Mouse (Mus musculus): Measurements from ENCODE around the gene Fbxl17. TPM values are rescaled to one million over a fixed set of nuclear protein-coding genes. Genes with fewer than 3 reads are reported as not detected.

The Fbxl17 gene
- total RNA-seq, 2 experiments from 2014 or later = 27.1 to 28.1 TPM

DNA sequence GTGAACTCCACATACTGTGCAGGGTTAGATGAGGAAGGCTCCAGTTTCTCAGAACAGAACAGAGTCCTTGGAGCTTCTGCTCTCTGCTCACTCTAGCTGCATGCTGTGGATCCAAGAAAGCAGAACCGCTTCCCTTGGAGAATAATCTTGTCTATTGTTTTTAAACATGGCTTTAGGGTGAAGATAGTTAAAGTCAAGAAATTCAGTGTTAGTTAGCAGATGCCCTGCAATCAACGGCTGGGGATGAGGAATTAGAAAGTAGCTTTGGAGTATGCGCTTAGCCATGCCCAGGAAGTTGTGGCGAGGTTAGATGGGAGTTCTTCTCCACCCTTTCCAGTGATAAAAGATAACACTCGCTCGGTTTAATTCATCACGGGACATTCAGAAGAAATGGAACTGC lies 306.6 kb downstream of the Fbxl17 start:
- DNase-seq = no peak
- intact Hi-C loops (cut with DNase I; ENCODE audit: low total_unique reads) = no loop called here

DNA sequence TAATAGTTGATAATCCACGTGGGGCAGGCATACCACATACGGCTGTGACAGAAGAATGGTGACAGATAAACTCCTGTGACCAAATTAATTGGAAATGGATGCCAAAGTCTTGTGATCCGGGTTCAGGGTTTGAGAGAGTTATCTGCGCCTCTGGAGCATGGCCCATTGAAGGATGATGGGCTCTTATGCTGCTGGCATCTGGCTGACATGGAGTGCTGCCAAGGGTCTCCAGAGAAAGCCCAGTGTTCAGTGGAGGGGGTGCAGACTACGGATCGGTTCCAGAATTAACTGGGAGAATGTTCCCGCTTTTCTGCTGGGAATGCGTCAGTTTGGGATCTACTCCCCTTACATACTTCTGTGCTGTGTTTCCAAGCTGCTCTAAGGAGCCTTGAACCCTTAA lies 308.5 kb downstream of the Fbxl17 start:
- intact Hi-C loops (cut with DNase I; ENCODE audit: low total_unique reads) = no loop called here
- DNase-seq = no peak

DNA sequence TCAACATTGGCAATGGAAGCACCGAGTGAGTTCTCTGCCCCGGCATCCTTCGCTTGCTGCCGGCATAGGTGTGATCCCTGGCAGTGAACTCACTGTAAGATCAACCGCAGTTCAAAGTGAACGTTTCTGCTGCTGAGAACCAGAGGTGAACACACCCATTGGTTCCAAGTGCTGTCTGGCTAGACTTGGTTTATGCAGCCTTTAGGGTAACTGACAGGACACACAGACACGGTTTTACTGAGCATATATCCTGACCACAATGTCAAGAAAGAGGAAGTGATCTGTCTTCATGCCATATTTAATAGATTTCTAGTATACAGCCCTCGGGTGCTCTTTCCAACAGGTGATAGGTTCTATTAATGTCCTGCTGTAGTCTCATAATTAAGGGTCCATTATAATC lies 310.5 kb downstream of the Fbxl17 start:
- intact Hi-C loops (cut with DNase I; ENCODE audit: low total_unique reads) = no loop called here
- no peak for DNase-seq

DNA sequence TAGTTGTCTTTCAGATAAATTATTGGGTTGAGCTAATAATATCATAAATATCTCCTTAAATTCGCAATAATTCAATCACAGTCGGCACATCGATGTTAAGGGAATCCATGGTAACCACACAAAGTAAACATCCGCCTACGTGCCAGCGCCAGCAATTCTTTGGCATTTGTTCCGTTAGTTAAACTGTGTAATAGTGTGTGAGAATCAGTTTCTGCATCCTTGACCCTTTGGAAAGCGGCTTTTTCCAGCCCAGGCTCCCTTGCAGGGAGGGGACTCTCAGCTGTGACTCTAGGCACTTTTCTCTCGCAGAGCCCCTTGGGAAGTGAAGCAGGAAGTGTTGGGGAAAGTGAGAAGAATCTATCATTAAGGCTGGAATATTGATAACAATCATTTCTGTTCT lies 314.3 kb downstream of the Fbxl17 start:
- intact Hi-C loops (cut with DNase I; ENCODE audit: low total_unique reads) = no loop called here
- peak; percentile 33 for DNase-seq

DNA sequence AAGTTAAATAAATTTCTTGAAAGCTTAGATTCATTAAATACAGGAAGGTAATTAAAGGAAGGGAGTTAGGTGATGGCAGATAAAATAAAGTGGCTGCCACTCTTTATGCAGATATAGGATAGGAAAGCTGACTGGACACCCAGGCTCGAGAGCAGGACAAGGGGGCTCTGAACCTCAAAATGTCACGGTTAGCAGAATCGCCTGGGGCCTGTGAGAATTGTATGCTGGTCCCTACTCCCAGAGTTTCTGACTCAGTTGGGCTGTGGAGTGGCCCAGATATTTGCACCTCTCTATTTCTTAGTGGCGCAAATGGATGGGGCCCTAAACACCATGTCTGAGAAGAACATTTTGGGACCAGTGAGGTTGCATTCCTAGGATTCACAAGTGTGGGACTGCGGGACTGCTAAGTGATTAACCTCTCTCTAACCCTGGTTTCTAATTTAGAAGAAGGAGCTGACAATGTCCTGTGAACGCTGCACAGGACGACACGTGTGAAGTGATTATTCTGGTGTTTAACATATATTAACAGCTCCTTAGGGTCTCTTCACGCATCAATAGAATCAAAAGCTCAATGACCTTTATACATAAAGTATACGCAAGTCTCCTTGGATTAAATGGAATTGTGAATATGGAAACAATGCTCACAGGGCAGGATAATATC lies 314.8 kb downstream of the Fbxl17 start:
- intact Hi-C loops (cut with DNase I; ENCODE audit: low total_unique reads) = no loop called here
- DNase-seq = no peak

DNA sequence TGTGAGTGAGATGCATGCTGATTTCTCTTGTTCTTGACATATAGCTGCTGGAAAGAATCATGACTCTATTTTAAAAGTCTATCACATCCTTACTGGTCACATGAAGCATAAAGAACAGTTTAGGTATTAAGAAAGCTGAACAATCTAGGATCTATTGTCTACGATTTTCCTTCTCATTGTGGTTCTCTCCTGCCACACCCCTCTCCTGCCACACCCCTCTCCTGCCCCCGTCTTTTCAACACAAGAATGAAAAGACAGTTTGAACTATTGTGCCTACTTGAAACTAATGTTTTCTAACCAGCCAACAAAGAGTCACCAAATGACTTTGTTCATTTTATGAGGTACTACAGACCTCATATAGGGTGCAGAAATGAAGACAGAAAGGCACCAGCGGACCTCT lies 316.4 kb downstream of the Fbxl17 start:
- no peak for DNase-seq
- intact Hi-C loops (cut with DNase I; ENCODE audit: low total_unique reads) = no loop called here

DNA sequence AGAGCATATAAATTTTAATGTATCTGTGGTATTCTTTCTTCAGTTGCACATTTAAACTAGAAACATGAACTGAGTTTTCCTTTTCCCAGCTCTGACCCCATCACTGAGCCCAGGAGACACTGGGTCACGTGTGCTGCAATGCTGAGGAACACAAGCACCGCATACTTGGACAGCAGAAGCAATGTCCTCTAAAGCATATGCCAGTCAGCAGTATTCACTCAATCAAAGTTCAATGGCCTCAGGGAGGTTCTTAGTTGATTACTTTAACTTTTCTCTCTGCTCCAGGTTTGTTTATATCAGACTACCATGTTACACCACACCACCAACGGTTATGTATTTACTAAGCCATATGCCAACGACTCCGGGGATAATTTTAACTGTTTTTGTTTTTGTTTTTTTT lies 318.2 kb downstream of the Fbxl17 start:
- DNase-seq = no peak
- intact Hi-C loops (cut with DNase I; ENCODE audit: low total_unique reads) = no loop called here

DNA sequence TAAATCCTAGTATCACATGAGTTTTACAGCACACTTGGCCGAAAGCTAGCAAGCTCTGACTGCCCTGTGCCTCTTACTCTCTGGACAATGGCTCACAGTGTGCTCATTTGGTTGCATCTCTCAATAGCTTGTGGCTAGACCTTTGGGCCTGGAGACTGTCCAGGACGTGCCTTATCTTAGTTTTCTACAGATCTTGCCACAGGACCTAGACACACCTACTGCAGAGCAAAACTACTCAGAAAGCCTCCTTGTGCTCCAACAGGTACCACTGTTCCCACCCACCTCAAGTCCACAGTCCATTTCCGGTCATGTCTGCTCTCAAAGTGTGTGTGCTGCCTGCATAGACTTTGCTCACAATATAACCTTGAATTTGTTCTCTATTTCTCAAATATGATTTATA lies 319.8 kb downstream of the Fbxl17 start:
- intact Hi-C loops (cut with DNase I; ENCODE audit: low total_unique reads) = no loop called here
- DNase-seq = no peak

DNA sequence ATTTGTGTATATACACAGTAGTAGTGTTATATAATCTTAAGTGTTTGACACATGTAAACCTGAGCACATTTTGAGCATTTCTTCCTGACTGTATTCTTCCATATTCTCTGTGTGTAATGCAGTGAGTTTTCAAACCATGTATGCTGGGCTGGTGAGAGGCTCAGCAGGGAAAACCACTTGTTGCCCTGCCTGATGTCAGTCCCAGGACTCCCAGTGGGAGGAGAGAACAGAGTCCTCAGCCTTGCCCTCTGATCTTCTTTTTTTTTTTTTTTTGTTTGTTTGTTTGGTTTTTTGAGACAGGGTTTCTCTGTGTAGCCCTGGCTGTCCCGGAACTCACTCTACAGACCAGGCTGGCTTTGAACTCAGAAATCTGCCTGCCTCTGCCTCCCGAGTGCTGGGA lies 321.5 kb downstream of the Fbxl17 start:
- intact Hi-C loops (cut with DNase I; ENCODE audit: low total_unique reads) = no loop called here
- DNase-seq = no peak

DNA sequence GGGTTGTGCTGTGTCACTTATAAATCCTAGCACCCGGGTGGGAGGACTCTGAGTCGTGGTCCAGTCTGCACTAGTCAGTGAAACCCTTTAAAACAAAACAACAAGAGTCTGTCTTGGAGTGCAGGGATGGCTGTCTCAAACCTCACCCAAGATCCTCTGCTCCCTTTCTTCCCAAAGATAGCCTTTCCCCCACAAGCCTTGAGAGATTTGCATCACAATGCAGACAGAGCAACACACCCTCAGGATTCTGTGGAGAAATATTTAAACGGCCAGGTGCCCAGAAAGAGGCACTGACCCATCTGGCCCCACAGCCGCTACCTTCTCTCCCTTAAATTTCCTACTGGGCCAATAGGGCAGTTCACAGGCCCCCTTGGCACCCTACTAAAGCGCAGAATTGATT lies 323.4 kb downstream of the Fbxl17 start:
- no peak for DNase-seq
- intact Hi-C loops (cut with DNase I; ENCODE audit: low total_unique reads) = no loop called here

DNA sequence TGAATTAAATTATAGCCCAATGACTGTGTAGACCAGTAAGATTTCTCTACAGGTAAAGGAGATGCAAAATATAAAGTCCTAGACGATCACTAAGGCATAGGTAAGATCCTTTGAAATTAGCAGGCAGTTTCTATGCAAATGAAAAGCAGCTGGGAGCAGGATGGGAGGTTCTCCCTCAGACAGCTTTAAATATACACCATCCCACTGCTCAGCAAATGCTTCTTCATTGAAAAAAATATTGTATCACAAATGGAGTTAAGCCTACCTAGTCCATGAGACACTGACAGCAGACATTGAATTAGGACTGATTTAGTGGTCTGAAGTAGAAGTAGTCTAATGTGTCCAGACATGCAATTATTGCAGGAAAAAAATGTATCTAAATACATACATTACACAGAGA lies 327.1 kb downstream of the Fbxl17 start:
- no peak for DNase-seq
- intact Hi-C loops (cut with DNase I; ENCODE audit: low total_unique reads) = no loop called here

DNA sequence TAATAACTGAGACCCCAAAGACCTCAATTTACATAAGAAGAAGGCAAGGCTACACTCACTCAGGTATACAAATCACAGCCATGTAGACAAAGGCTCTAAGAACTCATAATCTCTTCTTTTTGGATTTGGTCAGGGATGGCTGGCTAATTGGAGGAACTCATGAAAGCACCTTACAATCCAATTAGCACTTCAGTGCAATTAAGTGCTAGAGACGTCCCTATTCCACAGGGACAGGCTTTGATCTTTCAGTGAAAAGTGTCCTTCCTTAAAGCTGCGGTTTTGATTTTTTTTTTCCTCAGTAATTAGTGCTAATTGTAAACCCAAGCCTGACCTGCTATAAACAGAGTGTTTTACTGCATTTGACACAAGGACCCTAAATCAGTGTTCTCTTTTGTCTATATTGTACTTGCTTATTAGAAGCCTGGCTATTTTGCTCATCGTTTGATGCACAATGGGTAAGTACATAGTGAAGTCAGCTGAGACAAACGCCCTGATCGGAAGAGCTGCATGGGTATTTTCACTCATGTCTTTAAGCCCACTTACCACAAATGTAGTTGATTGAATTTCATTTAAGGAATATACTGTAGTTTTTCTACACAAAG lies 327.8 kb downstream of the Fbxl17 start:
- no peak for DNase-seq

DNA sequence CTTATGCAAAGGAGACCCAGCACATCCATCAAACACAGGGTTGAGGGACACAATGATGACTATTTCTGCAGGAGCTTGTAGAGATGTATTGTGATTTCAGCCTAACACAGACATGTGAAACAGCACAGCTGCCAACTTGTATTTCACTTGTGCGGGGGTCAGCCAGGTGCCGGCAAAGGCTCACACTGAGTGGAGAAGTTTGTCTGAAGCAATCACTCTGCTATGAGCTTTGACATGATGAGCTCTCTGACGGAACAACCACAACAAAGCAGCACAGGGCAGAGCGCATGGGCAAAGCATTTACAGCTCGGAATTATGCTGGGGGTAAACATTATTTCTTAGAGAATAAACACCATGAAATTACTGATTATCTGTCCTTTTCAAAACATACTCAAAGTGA lies 328.6 kb downstream of the Fbxl17 start:
- DNase-seq = no peak
- intact Hi-C loops (cut with DNase I; ENCODE audit: low total_unique reads) = no loop called here

More for the DNA sequence above, 327.8 kb downstream of the Fbxl17 start:
- intact Hi-C loops (cut with DNase I; ENCODE audit: low total_unique reads) = no loop called here

DNA sequence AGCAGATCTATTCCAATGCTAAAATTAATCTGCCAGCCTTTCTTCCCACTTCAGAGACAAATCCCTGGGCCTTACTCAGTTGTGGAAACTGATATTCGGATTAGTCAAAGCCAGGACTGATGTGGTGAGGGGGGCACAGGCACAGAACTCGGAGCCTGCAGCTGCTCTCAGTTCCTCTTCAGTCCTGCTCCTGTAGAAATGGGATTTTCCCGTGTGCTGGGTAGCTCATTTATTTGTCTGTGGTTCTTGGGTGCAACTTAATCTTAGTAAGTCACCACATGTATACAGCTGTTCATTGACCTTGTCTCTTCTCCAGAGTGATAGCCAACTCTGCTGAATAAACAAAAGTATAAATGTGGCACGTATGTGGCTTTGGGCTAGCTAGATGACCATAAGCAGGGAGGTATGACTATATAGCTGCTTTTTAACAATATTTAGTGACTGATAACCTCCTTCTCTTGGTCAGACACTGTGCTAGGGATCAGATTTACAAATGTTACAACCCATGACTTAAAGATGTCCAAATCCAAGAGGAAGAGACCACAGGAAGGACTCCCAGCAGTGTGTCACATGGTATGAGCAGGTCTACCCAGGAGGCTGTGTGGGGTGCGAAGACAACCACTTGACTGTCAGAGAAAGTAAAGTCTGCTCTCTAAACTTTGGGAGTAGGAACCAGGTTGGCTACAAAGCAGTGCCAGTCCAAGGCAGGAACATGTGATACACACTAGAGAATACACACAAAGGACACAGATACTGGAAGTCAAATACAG lies 331.6 kb downstream of the Fbxl17 start:
- no peak for DNase-seq
- intact Hi-C loops (cut with DNase I; ENCODE audit: low total_unique reads) = no loop called here

DNA sequence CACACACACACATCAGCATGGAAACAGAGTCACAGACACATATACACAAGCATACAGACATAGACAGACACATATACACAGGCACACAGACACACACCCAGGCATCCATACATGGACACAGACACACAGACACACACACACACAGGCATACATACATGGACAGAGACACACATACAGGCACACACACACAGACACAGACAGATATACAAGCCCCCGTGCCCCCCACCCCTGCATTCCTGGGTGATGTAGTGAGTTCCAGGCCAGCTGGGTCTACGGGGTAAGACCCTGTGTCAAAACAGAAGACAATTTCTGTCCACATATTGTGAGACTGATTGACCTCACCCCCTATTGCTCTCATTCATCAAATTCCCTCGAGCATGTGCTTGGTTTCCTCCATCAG lies 332.6 kb downstream of the Fbxl17 start:
- intact Hi-C loops (cut with DNase I; ENCODE audit: low total_unique reads) = no loop called here
- DNase-seq = no peak

DNA sequence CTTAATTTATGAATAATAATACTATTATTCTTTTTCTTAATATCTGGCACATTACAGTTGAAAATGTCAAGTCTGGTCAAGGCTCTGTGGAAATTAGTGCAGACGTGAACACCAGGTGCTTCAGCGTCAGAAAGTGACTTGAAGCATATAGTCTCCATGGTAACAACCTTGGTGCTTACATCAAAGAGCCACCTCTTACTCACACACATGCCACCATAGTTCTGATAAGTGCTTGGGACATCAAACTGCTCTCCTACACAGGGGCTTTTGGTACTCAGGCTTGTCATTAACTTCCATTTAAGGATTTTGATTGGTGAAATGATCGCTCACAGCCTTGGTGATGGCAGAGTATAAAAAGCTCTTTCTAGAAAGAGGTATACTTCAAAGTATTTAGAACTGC lies 333.1 kb downstream of the Fbxl17 start:
- DNase-seq = no peak
- intact Hi-C loops (cut with DNase I; ENCODE audit: low total_unique reads) = no loop called here

DNA sequence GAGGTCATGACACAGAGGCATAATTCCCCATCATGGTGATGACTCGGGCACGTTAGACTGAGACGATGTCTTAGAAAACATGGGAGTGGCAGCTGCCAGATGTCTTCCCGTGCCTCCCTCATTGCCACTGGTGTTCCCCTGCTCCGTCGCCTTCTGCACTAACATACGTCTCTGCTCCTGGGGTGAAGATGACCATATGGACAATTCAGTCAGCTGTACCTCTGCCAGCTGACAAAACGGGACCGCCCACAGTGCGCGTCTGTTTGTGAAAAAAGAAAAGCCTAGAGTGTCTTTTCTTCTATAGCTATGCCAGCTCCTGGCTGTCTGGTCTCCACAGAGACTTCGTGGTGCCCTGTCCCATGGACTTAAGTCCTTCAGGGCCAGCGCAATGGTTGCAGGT lies 334.0 kb downstream of the Fbxl17 start:
- intact Hi-C loops (cut with DNase I; ENCODE audit: low total_unique reads) = no loop called here
- no peak for DNase-seq

DNA sequence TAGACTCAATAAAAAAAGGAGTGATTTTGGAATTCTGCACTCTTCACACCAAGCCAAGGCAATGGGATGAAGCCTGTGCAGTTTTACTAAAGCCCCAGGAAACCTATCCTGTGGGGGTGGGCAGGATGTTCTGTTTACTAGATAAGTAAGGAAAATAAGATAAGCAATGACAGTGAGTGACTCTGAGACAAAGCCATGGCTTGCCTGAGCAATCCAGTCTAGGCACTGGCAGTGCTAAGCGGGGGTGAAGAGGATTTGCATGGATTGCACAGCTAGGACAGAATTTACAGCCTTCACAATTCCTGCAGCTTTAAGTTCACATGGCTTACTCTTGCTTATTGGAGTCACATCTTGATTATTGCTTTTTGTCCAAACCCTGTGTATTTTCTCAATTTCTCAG lies 335.5 kb downstream of the Fbxl17 start:
- DNase-seq = no peak
- intact Hi-C loops (cut with DNase I; ENCODE audit: low total_unique reads) = no loop called here

DNA sequence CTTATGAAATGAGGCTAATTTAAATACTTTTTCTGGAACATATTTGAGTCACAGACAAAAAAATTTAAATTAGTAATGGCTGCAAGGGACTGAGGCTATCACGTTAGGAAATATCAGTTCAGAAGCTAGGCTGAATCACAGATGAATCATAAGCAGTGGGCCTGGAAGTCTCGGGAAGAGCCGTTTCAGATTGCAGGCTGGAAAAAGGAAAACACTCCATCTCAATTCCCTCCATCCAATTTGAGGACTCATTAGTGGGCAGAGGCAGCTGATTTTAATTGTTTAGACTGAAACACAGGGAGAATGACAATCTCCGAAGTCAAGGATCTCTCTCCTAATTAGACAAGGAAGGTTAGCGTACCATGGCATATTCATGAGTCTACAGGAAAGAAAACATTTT lies 337.9 kb downstream of the Fbxl17 start:
- intact Hi-C loops (cut with DNase I; ENCODE audit: low total_unique reads) = no loop called here
- DNase-seq = no peak

DNA sequence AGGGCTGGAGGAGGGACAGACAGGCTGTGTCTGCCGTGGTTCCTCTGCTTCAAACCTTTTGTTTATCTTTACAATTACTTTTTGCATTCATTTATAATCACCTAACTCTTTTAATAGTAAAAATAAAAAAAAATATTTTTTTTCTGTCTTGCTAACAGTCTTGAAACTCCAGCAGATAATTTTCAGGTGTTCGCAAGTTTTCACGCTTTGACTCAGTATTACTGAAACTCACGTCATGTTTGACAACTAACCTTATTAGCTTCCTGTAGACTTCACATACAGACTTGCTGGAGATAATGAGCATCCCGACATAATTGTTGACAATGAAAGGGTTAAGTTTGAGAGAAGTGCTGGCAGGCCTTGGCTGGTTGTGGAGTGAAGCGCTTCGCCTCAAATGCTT lies 340.6 kb downstream of the Fbxl17 start:
- intact Hi-C loops (cut with DNase I; ENCODE audit: low total_unique reads) = no loop called here
- DNase-seq = no peak

DNA sequence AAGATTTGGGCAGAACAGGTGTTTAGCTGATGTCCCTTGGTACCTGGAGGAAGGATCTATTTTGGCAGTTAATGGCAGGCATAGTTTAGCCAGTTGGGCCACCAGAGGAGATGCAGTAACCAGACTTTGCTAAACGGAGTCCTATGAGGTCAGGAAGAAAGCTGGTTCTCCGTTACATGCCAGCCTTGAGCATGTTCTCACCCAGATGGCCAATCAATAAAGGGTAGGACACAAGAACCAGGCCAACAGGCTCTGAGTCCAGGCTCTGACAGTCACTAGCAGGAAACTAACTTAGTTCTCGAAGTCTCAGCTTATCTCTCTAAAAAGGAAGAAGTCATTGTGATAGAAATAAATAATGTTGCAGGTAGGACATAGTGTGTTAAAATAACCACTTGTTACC lies 341.4 kb downstream of the Fbxl17 start:
- DNase-seq = no peak
- intact Hi-C loops (cut with DNase I; ENCODE audit: low total_unique reads) = no loop called here
